Mouse (Mus musculus) forebrain, postnatal 0 days (tissue): ENCODE data around the gene Fam120a. TPM values are rescaled to one million over a fixed set of nuclear protein-coding genes. Genes with fewer than 3 reads are reported as not detected.

Experiments used
- ATAC-seq: fragments of 200-750 bp; cut with Nextera tagmentation; 2 replicates; pipeline ENCODE4 v1.8.0; 2017; ENCODE audit warnings: mild to moderate bottlenecking, moderate library complexity
- DNase-seq: peaks from one replicate; pipeline ENCODE4 v3.0.0-alpha.2; 2015
- H3K27ac ChIP-seq: fragments of 300-500 bp; sonication (generic); 2 replicates; pipeline ENCODE4 v1.5.1; 2014; ENCODE audit warnings: low read depth, mild to moderate bottlenecking, antibody characterized with exemption, low read length, moderate library complexity, mixed read lengths
- H3K27me3 ChIP-seq: fragments of 300-500 bp; sonication (generic); 2 replicates; pipeline ENCODE4 v1.6.1; 2014; ENCODE audit warnings: mild to moderate bottlenecking, low read length, mixed read lengths; ENCODE audit not compliant: insufficient read depth
- H3K36me3 ChIP-seq: fragments of 300-500 bp; sonication (generic); 2 replicates; pipeline ENCODE4 v1.6.1; 2014; ENCODE audit warnings: mild to moderate bottlenecking, moderate library complexity; ENCODE audit not compliant: insufficient read depth
- H3K4me1 ChIP-seq: fragments of 300-500 bp; sonication (generic); 2 replicates; pipeline ENCODE4 v1.6.1; 2014; ENCODE audit warnings: antibody characterized with exemption; ENCODE audit not compliant: insufficient read depth
- H3K4me2 ChIP-seq: fragments of 300-500 bp; sonication (generic); 2 replicates; pipeline ENCODE4 v1.6.1; 2014; ENCODE audit warnings: low read depth, mild to moderate bottlenecking, moderate library complexity
- H3K4me3 ChIP-seq: fragments of 300-500 bp; sonication (generic); 2 replicates; pipeline ENCODE4 v1.5.1; 2014; ENCODE audit warnings: low read depth, low read length, mixed read lengths
- H3K9ac ChIP-seq: fragments of 300-500 bp; sonication (generic); 2 replicates; pipeline ENCODE4 v1.6.1; 2014; ENCODE audit warnings: mild to moderate bottlenecking
- H3K9me3 ChIP-seq: fragments of 300-500 bp; sonication (generic); 2 replicates; pipeline ENCODE4 v1.6.1; 2016; ENCODE audit warnings: low read length
- CTCF ChIP-seq: sonication (generic); IDR thresholded peaks from 2 replicates; pipeline ENCODE4 v1.5.1; 2016; ENCODE audit warnings: antibody characterized with exemption, control low read depth, low read depth
- WGBS: fragments of 180-500 bp; shearing (Covaris S2); extraction: QIAGEN DNeasy Blood & Tissue Kit; methylation state at CpG from one replicate; pipeline ENCODE4 v1.1.7; 2014; 5-methylcytosine and 5-hydroxymethylcytosine counted together
- polyA plus RNA-seq: library from polyadenylated mRNA; unstranded; fragments of >200 nt; fragmentation: Nextera tagmentation; extraction: Ambion mirVana; gene quantifications from 2 replicates; pipeline ENCODE4 v1.2.1, GENCODE M21; 2015
- total RNA-seq: library from RNA; depleted of rRNA; stranded (reverse); fragments of >200 nt; gene quantifications from 2 replicates; pipeline ENCODE4 v1.2.3, GENCODE M21; 2014

The Fam120a gene
- total and polyA plus RNA-seq, 2 experiments from 2014 or later = 9.5 to 59.0 TPM

DNA sequence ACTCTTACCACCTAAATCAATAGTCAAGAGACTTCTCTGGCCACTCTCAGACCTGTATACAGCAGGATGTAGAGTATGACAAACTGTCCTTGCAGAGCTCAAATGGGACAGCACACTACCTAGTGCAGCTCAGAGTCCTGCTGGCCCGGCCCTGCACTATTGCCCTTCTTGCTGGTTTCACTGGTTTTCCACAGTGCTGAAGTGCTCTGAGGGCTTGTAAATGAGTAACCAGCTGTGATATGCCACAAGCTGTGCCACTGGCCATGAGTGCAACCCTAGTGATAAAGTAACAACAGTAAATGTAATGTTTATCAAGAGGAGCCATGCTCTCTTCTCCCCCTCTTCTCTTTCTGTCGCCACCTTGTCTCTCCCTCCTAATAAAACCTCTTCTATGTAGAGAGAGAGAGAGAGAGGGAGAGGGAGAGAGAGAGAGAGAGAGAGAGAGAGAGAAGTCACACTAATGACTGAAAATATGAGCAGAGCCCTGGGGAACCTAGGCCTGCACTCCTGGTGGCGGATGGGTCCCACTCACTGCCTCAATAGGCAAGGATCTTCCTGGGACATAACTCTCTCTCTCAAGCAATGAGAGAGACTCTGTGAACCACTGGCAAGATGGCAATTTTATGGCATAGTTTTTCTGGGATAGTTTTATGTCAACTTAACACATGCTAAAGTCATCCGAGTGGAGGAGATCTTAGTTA, 77.4 kb downstream of the Fam120a start:
- no peak overlapping the region for H3K27ac ChIP-seq
- no peak overlapping the region for H3K4me3 ChIP-seq

GRCm38 (mm10) chr13:48878534-48878933, 89.3 kb downstream of the Fam120a start:
- ATAC-seq (peak; percentile 100), DNase-seq (peak; percentile 99)
- TF ChIP-seq CTCF = no peak
- WGBS = 1% methylated on average over 36 of the region's 36 CpGs
- peak overlapping the region; percentile 37 for H3K4me3 ChIP-seq
- peak overlapping the region; percentile 70 for H3K4me2 ChIP-seq
- H3K36me3 ChIP-seq = peaks cover 28% of the 10 kb centered on the region
- H3K4me1 ChIP-seq = 0 out of 2 replicates have a peak, but pooled peaks cover 7% of the 10 kb centered on the region
- H3K9ac ChIP-seq = peak overlapping the region; percentile 72
- H3K27ac ChIP-seq = peak overlapping the region; percentile 90
- H3K27me3 ChIP-seq = no peaks in the 10 kb centered on the region
- no peaks in the 10 kb centered on the region for H3K9me3 ChIP-seq

More for the DNA sequence above, 77.4 kb downstream of the Fam120a start:
- H3K4me1 ChIP-seq = no peaks in the 10 kb centered on the region
- ATAC-seq (no peak), DNase-seq (no peak)
- 90% methylated on average over 4 of the region's 4 CpGs for WGBS
- peaks cover 58% of the 10 kb centered on the region for H3K36me3 ChIP-seq
- no peak overlapping the region for H3K4me2 ChIP-seq
- no peak for TF ChIP-seq CTCF
- no peak overlapping the region for H3K9ac ChIP-seq
- no peaks in the 10 kb centered on the region for H3K9me3 ChIP-seq
- H3K27me3 ChIP-seq = no peaks in the 10 kb centered on the region

GRCm38 (mm10) chr13:48877805-48878204, 90.0 kb downstream of the Fam120a start:
- Histone ChIP-seq H3K4me3 (peak overlapping the region; percentile 37; the same call in 1 of the 2 replicates), H3K9ac (peak overlapping the region; percentile 72), H3K27ac (peak overlapping the region; percentile 90), H3K27me3 (no peaks in the 10 kb centered on the region), H3K4me1 (0 out of 2 replicates have a peak, but pooled peaks cover 7% of the 10 kb centered on the region), H3K36me3 (peaks cover 24% of the 10 kb centered on the region), H3K4me2 (peak overlapping the region; percentile 70), H3K9me3 (no peaks in the 10 kb centered on the region)
- no peak for TF ChIP-seq CTCF
- DNase-seq (no peak), ATAC-seq (no peak)

GRCm38 (mm10) chr13:48872726-48873125, 95.1 kb downstream of the Fam120a start:
- Histone ChIP-seq H3K9me3 (no peaks in the 10 kb centered on the region), H3K27me3 (no peaks in the 10 kb centered on the region), H3K27ac (no peak overlapping the region), H3K36me3 (peaks cover 8% of the 10 kb centered on the region), H3K4me3 (no peak overlapping the region), H3K9ac (no peak overlapping the region), H3K4me2 (no peak overlapping the region), H3K4me1 (peaks cover 21% of the 10 kb centered on the region)
- no peak for TF ChIP-seq CTCF
- DNase-seq (no peak), ATAC-seq (no peak)
- 88% methylated on average over 5 of the region's 5 CpGs for WGBS

DNA sequence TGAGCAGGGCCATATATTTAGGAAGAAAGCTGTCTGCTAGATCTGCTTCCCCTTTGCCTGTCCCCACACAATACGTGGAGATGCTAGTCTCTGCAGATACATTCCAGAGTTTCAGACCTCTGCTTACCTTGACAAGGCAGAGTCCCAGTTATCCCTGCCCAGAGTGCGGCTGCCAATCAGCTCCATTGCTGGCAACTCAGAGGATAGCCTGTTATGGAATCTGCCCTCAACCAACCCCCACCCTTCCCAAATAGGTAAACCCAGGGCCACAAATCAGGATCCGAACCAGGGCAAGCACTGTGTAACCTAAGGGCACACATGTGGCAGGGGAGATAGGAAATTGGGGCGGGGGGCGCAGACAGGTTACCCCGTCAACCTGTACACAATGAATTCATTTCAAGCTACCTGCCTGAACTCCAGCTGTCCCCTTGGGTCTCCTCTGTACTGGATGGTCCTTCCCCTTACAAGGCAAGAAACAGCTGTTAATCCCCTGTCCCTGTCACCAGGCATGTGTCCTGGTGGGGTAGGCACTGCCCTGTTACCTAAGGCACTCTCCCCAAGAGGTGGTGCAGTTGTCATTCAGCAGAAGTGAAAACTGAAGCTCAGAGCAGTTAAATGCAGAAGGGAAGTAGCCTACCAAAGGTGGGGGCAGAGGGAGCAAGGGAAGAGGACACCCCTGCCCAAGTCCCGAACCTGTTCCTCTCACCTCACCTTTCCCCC, 95.8 kb downstream of the Fam120a start:
- 67% methylated on average over 7 of the region's 7 CpGs for WGBS
- peak overlapping the region; percentile 91 for H3K9ac ChIP-seq
- H3K9me3 ChIP-seq = no peaks in the 10 kb centered on the region
- H3K4me1 ChIP-seq = peaks cover 20% of the 10 kb centered on the region
- peaks cover 8% of the 10 kb centered on the region for H3K36me3 ChIP-seq
- H3K4me3 ChIP-seq = peak overlapping the region; percentile 91
- no peak for TF ChIP-seq CTCF
- H3K27me3 ChIP-seq = no peaks in the 10 kb centered on the region
- ATAC-seq (no peak), DNase-seq (no peak)
- no peak overlapping the region for H3K27ac ChIP-seq
- H3K4me2 ChIP-seq = peak overlapping the region; percentile 92

GRCm38 (mm10) chr13:48870771-48871731, 96.8 kb downstream of the Fam120a start, which contains the start of gene Phf2:
Gene Phf2, minus strand, starts transcription at chr13:48871119.
- Histone ChIP-seq H3K4me2 (peak within 1 kb of the TSS; percentile 92), H3K9me3 (no peaks in the 10 kb centered on the region), H3K4me1 (peaks cover 20% of the 10 kb centered on the region), H3K4me3 (peak within 1 kb of the TSS; percentile 91), H3K36me3 (peaks cover 3% of the 10 kb centered on the region; the same call in 1 of the 2 replicates), H3K27me3 (no peaks in the 10 kb centered on the region), H3K27ac (peak within 1 kb of the TSS; percentile 90), H3K9ac (peak within 1 kb of the TSS; percentile 91)
- peak; percentile 51 for DNase-seq
- under 1% methylated on average over 82 of the region's 117 CpGs for WGBS
- no peak for TF ChIP-seq CTCF
- ATAC-seq = peak; percentile 56
